Mouse (Mus musculus) megakaryocyte, embryonic 14.5 days (primary cell): ENCODE data around the gene Rbbp7.

Source experiments
- FLI1 ChIP-seq: IDR thresholded peaks from 2 replicates; pipeline ENCODE4 v1.6.1; 2012; ENCODE audit warnings: low read length, inconsistent platforms, mixed read lengths
- GATA1 ChIP-seq: IDR thresholded peaks from 3 replicates; pipeline ENCODE4 v1.6.1; 2012; ENCODE audit warnings: mixed read lengths, low read length, inconsistent platforms, borderline replicate concordance

DNA sequence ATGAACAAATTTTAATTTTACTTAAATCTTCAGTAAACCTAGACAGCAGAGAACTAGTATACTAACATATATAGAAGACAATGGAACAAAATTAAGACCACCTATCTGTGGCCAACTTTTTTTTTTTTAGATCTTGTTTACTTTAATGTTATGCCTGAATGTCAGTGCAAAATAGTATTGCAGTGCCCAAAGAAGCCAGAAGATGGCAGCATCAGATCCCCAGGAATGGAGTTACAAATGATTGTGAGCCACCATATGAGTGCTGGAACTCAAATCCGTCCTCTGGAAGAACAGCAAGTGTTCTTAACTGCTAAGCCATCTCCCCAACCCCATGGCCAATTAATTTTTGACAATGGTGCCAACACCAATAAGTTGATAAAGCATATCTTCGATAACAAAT, 40.6 kb upstream of the Rbbp7 start:
- TF ChIP-seq GATA1 (no peak), FLI1 (no peak)
